Mouse (Mus musculus): Measurements from ENCODE around the gene Atp8b3. TPM values are rescaled to one million over a fixed set of nuclear protein-coding genes. Genes with fewer than 3 reads are reported as not detected.

Atp8b3 gene
- total and polyA plus RNA-seq, 3 experiments, result 0.02 to 0.05 TPM; not detected in 1

- DNase-seq (ENCODE audit: low spot score), result no peak
- no peak for ATAC-seq (ENCODE audit: extremely low read depth, insufficient number of reproducible peaks, low FRiP score, poor library complexity, severe bottlenecking)
- H3K4me3 ChIP-seq (ENCODE audit: low read depth, low read length), result no peak overlapping the region
- peaks cover 63% of the 10 kb centered on the region for H3K4me1 ChIP-seq (ENCODE audit: insufficient read depth, low read depth, low read length)
- peaks cover 39% of the 10 kb centered on the region for H3K27me3 ChIP-seq (ENCODE audit: insufficient read depth, low read length)
- no peaks in the 10 kb centered on the region for H3K9me3 ChIP-seq (replicated peaks)
- TF ChIP-seq GATA2 (IDR thresholded peaks at IDR 0.05; ENCODE audit: borderline replicate concordance, low read depth, low read length) (no peak), GATA1 (IDR thresholded peaks at IDR 0.05; ENCODE audit: borderline replicate concordance, low read length) (no peak), CTCF (IDR thresholded peaks at IDR 0.05; ENCODE audit: low read depth, low read length) (no peak), POLR2AphosphoS5 (IDR thresholded peaks at IDR 0.05; ENCODE audit: insufficient replicate concordance, low read depth, low read length) (no peak), TAL1 (conservative IDR thresholded peaks at IDR 0.05; ENCODE audit: low read depth, low read length) (no peak)
- H3K36me3 ChIP-seq (replicated peaks), result peaks cover 31% of the 10 kb centered on the region
These were observed 744 bp downstream of the Atp8b3 start for GRCm38 (mm10) chr10:80538180-80538579.

- H3K4me1 ChIP-seq (ENCODE audit: insufficient read depth, low read depth, low read length), result peaks cover 62% of the 10 kb centered on the region
- ATAC-seq (ENCODE audit: extremely low read depth, insufficient number of reproducible peaks, low FRiP score, poor library complexity, severe bottlenecking) (no peak), DNase-seq (ENCODE audit: low spot score) (no peak)
- H3K27me3 ChIP-seq (ENCODE audit: insufficient read depth, low read length), result peaks cover 61% of the 10 kb centered on the region
- peak overlapping the region; percentile 69 for H3K4me3 ChIP-seq (ENCODE audit: low read depth, low read length)
- TF ChIP-seq CTCF (IDR thresholded peaks at IDR 0.05; ENCODE audit: low read depth, low read length) (no peak), POLR2AphosphoS5 (IDR thresholded peaks at IDR 0.05; ENCODE audit: insufficient replicate concordance, low read depth, low read length) (no peak), GATA1 (IDR thresholded peaks at IDR 0.05; ENCODE audit: borderline replicate concordance, low read length) (no peak), TAL1 (conservative IDR thresholded peaks at IDR 0.05; ENCODE audit: low read depth, low read length) (no peak)
- peaks cover 7% of the 10 kb centered on the region for H3K36me3 ChIP-seq (replicated peaks)
- no peaks in the 10 kb centered on the region for H3K9me3 ChIP-seq (replicated peaks)
These were observed 3.2 kb downstream of the Atp8b3 start for GRCm38 (mm10) chr10:80535711-80536110.

DNA sequence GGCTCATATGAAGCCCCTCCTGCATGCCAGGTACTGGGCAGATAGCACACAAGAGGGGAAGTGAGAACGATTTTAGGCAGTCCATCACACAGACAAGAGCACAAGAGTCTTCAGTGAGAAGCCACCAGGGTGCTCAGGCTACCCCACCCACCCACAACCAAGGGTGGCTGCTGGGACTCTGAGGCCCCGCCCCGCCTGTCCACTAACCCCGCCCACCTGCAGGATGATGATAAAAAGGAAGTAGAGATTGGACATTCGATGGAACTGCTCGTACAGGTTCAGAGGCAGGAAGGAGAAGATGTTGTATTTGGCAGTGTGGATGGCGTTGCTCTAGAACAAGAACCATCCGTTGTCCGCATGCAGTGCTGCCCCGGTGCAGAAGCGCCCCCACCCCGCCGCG is 3.9 kb downstream of the Atp8b3 start:
- DNase-seq (ENCODE audit: low spot score) (peak; percentile 71), ATAC-seq (ENCODE audit: extremely low read depth, insufficient number of reproducible peaks, low FRiP score, poor library complexity, severe bottlenecking) (no peak)
- Histone ChIP-seq H3K4me3 (ENCODE audit: low read depth, low read length) (peak overlapping the region; percentile 69), H3K27me3 (ENCODE audit: insufficient read depth, low read length) (peaks cover 62% of the 10 kb centered on the region), H3K4me1 (ENCODE audit: insufficient read depth, low read depth, low read length) (peaks cover 59% of the 10 kb centered on the region), H3K36me3 (replicated peaks) (peaks cover under 1% of the 10 kb centered on the region), H3K9me3 (replicated peaks) (no peaks in the 10 kb centered on the region)
- no peak for TF ChIP-seq GATA2 (IDR thresholded peaks at IDR 0.05; ENCODE audit: borderline replicate concordance, low read depth, low read length)
- no peak for TF ChIP-seq GATA1 (IDR thresholded peaks at IDR 0.05; ENCODE audit: borderline replicate concordance, low read length)
- TF ChIP-seq POLR2AphosphoS5 (IDR thresholded peaks at IDR 0.05; ENCODE audit: insufficient replicate concordance, low read depth, low read length), result no peak
- no peak for TF ChIP-seq CTCF (IDR thresholded peaks at IDR 0.05; ENCODE audit: low read depth, low read length)
- TF ChIP-seq TAL1 (conservative IDR thresholded peaks at IDR 0.05; ENCODE audit: low read depth, low read length), result no peak

GRCm38 (mm10) chr10:80533704-80534103 is 5.2 kb downstream of the Atp8b3 start:
- TF ChIP-seq POLR2AphosphoS5 (IDR thresholded peaks at IDR 0.05; ENCODE audit: insufficient replicate concordance, low read depth, low read length) (no peak), GATA1 (IDR thresholded peaks at IDR 0.05; ENCODE audit: borderline replicate concordance, low read length) (no peak), CTCF (IDR thresholded peaks at IDR 0.05; ENCODE audit: low read depth, low read length) (no peak), GATA2 (IDR thresholded peaks at IDR 0.05; ENCODE audit: borderline replicate concordance, low read depth, low read length) (no peak), TAL1 (conservative IDR thresholded peaks at IDR 0.05; ENCODE audit: low read depth, low read length) (no peak)
- Histone ChIP-seq H3K4me3 (ENCODE audit: low read depth, low read length) (no peak overlapping the region), H3K9me3 (replicated peaks) (no peaks in the 10 kb centered on the region), H3K27me3 (ENCODE audit: insufficient read depth, low read length) (peaks cover 72% of the 10 kb centered on the region), H3K4me1 (ENCODE audit: insufficient read depth, low read depth, low read length) (peaks cover 46% of the 10 kb centered on the region), H3K36me3 (replicated peaks) (no peaks in the 10 kb centered on the region)
- ATAC-seq (ENCODE audit: extremely low read depth, insufficient number of reproducible peaks, low FRiP score, poor library complexity, severe bottlenecking) (no peak), DNase-seq (ENCODE audit: low spot score) (no peak)

GRCm38 (mm10) chr10:80532783-80533182 is 6.1 kb downstream of the Atp8b3 start:
- no peak for TF ChIP-seq CTCF (IDR thresholded peaks at IDR 0.05; ENCODE audit: low read depth, low read length)
- TF ChIP-seq GATA1 (IDR thresholded peaks at IDR 0.05; ENCODE audit: borderline replicate concordance, low read length), result no peak
- TF ChIP-seq POLR2AphosphoS5 (IDR thresholded peaks at IDR 0.05; ENCODE audit: insufficient replicate concordance, low read depth, low read length), result no peak
- TF ChIP-seq TAL1 (conservative IDR thresholded peaks at IDR 0.05; ENCODE audit: low read depth, low read length), result no peak
- no peak for TF ChIP-seq GATA2 (IDR thresholded peaks at IDR 0.05; ENCODE audit: borderline replicate concordance, low read depth, low read length)
- peaks cover 42% of the 10 kb centered on the region for H3K4me1 ChIP-seq (ENCODE audit: insufficient read depth, low read depth, low read length)
- ATAC-seq (ENCODE audit: extremely low read depth, insufficient number of reproducible peaks, low FRiP score, poor library complexity, severe bottlenecking) (no peak), DNase-seq (ENCODE audit: low spot score) (no peak)
- H3K36me3 ChIP-seq (replicated peaks), result no peaks in the 10 kb centered on the region
- H3K4me3 ChIP-seq (ENCODE audit: low read depth, low read length), result no peak overlapping the region
- no peaks in the 10 kb centered on the region for H3K9me3 ChIP-seq (replicated peaks)
- peaks cover 74% of the 10 kb centered on the region for H3K27me3 ChIP-seq (ENCODE audit: insufficient read depth, low read length)

GRCm38 (mm10) chr10:80526172-80526571 is 12.8 kb downstream of the Atp8b3 start:
- Histone ChIP-seq H3K36me3 (replicated peaks) (no peaks in the 10 kb centered on the region), H3K27me3 (ENCODE audit: insufficient read depth, low read length) (peaks cover 80% of the 10 kb centered on the region), H3K9me3 (replicated peaks) (peaks cover 5% of the 10 kb centered on the region), H3K4me1 (ENCODE audit: insufficient read depth, low read depth, low read length) (peaks cover 1% of the 10 kb centered on the region; the same call in 1 of the 2 replicates), H3K4me3 (ENCODE audit: low read depth, low read length) (no peak overlapping the region)
- no peak for ATAC-seq (ENCODE audit: extremely low read depth, insufficient number of reproducible peaks, low FRiP score, poor library complexity, severe bottlenecking)
- no peak for DNase-seq (ENCODE audit: low spot score)
- TF ChIP-seq POLR2AphosphoS5 (IDR thresholded peaks at IDR 0.05; ENCODE audit: insufficient replicate concordance, low read depth, low read length) (no peak), GATA2 (IDR thresholded peaks at IDR 0.05; ENCODE audit: borderline replicate concordance, low read depth, low read length) (no peak), TAL1 (conservative IDR thresholded peaks at IDR 0.05; ENCODE audit: low read depth, low read length) (no peak), CTCF (IDR thresholded peaks at IDR 0.05; ENCODE audit: low read depth, low read length) (no peak), GATA1 (IDR thresholded peaks at IDR 0.05; ENCODE audit: borderline replicate concordance, low read length) (no peak)
